Mouse (Mus musculus) urinary bladder, postnatal 25 days (tissue): ENCODE results near the gene Kif9.

ENCODE experiments used
- DNase-seq: peaks from one replicate; pipeline ENCODE4 v3.0.0; 2022; ENCODE audit warnings: low spot score

The Kif9 gene

DNA sequence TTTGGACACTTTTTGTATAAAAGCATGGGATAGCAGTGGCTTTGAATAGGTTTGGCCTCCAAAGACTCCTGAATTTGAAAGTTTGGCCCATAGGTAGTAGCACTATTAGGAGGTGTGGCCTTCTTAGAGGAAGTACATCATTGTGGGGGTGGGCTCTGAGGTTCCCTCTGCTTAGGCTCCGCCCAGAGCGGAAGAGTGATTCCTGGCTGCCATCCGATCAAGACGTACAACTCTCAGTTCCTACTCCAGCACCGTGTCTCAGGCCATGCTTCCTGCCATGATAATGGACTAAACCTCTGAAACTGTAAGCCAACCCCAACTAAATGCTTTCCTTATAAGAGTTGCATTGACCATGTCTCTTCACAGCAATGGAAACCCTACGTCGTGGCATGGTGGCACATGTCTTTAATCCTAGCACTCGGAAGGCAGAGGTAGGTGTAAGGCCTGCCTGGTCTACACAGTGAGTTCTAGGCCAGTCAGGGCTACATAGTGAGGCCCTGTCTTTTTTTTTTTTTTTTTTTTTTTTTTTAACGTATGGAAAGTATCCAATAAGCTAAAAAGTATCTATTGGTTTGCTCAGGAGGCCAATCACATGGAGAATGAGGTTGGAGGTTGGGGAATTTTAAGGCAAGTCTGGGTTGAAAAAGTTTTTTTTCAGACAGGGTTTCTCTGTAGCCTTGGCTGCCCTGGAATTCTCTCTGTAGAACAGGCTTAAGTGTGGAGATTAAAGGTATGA is 52.4 kb downstream of the Kif9 start:
- DNase-seq, result no peak

DNA sequence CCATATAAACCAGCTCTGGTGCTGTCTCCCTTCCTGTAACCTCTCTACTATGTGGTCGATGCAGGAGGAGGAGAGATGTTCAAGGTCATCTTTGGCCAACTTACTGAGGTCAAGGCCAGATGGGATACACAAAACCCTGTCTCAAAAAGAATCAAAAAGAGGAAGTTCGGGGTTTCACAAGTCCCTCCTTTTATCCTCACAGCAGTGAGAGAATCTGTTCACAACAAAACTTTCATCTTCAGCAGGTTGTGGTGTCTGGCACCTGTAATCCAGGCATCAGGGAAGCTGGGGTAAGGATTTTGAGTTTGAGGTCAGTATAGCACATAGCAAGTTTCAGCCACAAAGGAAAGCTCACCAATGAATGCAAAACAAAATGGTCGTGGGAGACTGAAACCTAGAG is 53.9 kb downstream of the Kif9 start:
- DNase-seq, result no peak

DNA sequence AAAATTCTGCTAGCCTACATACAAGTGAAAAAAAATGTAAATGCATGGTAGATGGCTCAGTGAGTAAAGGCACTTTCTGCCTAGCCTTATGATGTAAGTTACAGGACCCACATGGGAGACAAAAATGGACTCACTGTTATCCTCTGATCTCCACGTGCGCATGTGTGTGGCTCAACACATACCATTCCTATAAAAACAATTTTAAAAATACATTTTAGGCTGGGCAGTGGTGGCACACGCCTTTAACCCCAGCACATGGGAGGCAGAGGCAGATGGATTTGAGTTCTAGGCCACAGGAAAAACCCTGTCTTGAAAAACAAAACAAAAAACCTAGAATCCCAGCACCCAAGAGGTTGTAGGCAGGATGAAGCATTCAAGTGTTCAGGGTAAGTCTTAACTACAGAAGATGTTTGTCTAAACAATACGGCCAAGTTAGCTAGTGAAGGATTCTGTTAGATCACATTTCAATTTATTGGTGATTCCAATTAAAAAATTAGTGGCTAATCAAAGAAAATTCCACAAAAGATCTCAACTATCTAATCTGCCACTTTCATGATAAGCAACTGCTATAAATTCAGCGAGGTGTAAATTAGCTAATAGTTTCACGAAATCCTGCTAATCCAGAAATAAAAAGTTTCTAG is 54.5 kb downstream of the Kif9 start:
- DNase-seq, result no peak

DNA sequence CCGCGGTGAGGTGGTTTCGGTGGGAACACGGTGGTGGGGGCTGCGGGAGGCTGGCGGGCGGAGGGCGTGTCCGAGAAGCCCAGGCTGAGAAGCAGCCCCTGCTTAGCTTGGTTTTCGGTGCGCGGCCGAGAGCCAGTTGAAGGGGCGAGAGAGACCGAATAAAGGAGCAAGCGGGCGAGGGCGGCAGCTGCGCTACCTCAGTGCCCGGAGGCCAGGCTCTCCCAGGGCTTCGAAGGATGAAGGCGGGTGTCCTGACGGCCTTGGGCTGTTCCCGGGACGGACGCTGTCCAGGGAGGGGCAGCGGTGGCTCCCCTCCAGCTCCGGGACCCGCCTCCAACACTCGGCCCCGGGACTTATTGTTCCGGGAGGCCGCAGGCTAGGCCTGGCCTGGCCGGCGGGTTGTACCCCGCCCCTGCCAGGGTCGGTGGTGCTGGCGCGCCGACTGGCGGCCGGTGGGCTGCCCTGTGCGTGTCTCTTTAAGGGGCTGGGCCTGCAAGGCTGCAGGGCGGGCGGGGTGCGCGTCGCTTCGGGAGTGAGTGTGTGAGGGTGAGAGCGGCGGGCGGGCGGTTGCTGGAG is 55.2 kb downstream of the Kif9 start:
- peak; percentile 86 for DNase-seq

DNA sequence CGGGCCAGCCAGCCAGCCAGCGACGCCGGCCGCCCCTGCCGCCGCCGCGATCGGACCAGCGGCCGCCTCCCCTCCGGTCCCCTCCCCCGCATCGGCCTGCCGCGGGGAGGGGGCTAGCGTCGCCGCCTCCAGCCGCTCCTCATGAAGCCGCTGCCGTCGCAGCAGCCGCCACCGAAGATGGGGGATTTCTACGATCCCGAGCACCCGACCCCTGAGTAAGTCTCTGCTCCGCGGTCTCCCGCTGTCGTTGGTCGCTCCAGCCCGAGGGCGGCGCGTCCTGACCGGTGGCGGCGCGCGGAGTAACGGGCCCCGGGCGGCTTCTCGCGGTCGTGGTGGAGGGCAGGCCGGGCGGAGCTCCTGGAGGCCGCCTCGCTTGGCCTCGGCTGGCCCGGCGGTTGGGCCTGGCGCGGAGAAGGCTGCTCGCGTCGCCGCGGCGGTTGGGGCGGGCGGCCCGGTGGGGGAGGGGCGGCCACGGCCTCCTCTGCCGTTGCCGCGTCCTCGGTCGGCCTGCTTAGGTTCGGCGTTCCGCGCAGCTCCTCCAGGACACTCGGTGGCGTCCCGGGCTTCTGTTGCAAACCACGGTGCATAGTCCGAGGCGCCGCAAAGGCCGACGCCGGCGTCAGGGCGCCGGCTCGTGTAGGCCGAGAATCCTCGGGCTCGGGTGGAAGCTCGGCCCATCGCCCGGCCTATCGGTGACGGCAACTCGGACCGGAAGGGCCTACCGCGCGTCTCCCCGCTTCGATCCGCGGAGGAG is 56.0 kb downstream of the Kif9 start, which contains the start of gene Setd2:
TSS of gene Setd2 (plus strand) at position 60 of the 754 bp plus-strand sequence.
- peak; percentile 62 for DNase-seq

DNA sequence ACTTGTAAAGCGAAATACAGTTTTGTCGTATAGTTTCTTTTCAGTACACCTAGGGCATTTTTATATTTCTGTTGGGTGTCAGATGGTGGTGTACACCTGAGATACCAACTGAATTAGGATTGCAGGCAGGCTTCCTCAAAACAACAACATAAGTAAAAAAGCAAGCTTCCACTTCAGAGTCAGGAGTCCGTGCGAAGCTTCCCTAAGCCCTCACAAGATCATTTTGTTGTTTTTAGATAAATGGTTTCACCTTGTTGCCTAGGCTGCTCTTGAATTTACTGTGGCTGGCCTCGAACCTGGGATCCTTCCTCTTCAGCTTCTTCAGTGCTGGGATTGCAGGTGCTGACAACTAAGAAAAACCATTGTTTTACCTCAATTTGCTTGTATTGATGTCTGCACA is 56.9 kb downstream of the Kif9 start:
- DNase-seq, result no peak

DNA sequence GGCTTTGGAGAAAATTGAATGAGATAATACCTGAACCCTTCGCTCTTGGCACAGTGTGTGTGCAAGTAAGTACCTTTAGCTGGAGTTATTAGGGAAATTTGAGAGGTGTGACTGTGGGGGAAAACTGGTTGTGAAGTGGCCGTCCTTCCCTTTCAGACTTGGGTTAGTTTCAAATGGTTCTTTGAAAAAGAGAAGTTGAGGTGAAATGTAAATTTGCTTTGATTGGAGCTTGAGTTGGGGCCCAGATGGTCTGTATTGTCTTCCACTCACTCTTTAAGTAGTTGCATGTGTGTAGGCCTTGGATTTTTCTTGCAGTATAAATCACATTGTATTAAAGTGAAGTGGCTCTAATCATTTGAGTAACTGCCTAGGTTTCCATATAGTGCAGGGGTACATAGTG is 58.4 kb downstream of the Kif9 start:
- no peak for DNase-seq

DNA sequence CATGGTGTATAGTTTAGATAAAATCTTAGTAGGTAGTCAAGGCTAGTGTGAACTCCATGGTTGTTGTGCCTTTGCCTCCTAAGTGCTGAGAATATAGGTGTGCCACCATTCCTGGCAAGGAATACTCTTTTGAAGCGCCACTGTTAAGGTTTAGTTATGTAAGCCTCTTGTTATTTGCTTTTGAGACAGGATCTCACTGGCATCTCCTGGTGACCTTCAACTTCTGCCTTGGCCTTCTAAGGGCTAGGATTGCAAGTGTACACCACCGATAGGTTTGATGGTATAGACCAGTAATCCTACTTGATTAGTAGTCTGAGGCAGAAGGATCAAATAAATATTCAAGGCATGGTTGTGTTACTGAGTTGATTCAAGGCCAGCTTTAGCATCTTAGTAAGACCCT is 59.9 kb downstream of the Kif9 start:
- no peak for DNase-seq

DNA sequence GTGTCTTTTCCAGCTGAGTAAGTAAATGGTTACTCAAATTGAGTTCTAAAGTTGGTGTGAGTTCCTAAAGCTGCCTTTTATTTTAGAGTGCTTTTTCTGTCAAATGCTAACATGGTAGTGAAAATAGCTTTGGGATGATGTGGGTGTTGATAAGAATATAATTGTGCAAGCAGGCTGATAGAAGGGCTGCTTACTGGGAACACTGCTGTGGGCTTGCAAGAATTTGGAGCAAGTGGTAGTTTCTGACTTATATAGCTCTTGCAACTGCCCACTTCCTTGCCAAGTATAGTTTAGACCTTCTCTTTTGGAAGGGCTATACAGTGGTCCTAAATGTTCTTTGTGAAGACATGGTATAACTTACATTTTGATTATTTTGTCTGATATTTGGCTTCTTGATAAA is 61.8 kb downstream of the Kif9 start:
- no peak for DNase-seq

DNA sequence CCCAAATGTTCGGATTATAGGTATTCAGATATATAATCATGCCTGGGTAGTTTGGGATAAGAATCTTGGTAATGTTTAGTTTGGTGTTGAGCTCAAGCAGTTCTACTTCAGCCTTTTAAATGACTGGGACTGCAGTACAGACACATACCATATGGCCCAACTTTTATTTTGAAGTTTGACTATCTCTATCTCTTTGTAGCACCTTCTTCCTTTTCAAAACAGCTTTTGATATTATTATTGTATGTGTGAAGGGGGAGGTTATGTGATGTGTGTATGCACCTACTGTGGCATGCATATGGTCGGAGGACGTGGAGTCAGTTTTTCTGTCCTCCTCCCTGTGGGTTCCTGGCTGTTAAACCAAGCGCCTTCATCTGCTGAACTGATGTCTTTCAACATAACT is 65.2 kb downstream of the Kif9 start:
- no peak for DNase-seq

DNA sequence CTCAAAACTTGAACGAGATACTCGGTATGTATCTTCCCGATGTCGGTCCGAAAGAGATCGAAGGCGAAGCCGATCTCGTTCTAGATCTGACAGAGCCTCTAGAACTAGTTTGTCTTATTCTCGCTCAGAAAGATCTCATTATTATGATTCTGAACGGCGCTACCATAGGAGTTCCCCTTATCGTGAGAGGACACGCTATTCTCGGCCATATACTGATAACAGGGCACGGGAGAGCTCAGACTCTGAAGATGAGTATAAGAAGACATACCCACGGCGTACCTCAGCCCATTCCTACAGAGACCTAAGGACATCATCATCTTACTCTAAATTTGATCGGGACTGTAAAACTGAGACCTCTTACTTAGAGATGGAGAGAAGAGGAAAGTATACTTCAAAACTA is 71.5 kb downstream of the Kif9 start:
- DNase-seq, result no peak

DNA sequence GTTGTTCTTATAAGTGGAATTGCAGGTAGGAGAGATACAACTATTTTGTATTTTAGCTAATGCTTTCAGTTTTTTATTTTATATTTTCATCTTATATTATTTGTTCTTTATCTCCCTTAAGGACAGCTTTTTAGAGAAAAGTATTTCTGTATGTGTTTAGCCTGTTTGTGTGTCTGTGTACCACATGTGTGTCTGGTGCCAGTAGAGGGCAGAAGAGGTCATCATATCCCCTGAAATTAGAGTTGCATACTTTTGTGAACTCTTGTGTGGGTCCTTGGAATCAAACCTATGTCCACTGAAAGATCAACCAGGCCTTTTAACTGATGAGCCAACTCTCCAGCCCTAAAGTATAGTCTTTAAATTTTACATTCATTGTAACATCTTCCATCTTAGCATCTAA is 91.6 kb downstream of the Kif9 start:
- DNase-seq, result no peak
